Mouse (Mus musculus): ENCODE data around the gene Zmat5. TPM values are rescaled to one million over a fixed set of nuclear protein-coding genes. Genes with fewer than 3 reads are reported as not detected.

The Zmat5 gene
- polyA plus RNA-seq, 1 experiment: 34.0 TPM

GRCm38 (mm10) chr11:4762511-4762910 lies 58.0 kb downstream of the Zmat5 start:
- TF ChIP-seq POLR2A (IDR thresholded peaks at IDR 0.05; ENCODE audit: borderline replicate concordance, low read depth, low read length): no peak
- no peak for TF ChIP-seq CTCF (IDR thresholded peaks at IDR 0.05; ENCODE audit: low read depth, low read length)
- peaks cover 2% of the 10 kb centered on the region; the same call in 1 of the 2 replicates for H3K4me1 ChIP-seq (ENCODE audit: control insufficient read depth, insufficient read depth, low read length)
- no peak overlapping the region for H3K4me3 ChIP-seq (ENCODE audit: insufficient read depth, low read length)
- no peak overlapping the region for H3K27ac ChIP-seq (ENCODE audit: insufficient read depth, low read depth, low read length)

- Histone ChIP-seq H3K4me1 (ENCODE audit: control insufficient read depth, insufficient read depth, low read length) (peaks cover 2% of the 10 kb centered on the region; the same call in 1 of the 2 replicates), H3K27ac (ENCODE audit: insufficient read depth, low read depth, low read length) (no peak overlapping the region), H3K4me3 (ENCODE audit: insufficient read depth, low read length) (no peak overlapping the region)
- no peak for TF ChIP-seq POLR2A (IDR thresholded peaks at IDR 0.05; ENCODE audit: borderline replicate concordance, low read depth, low read length)
- no peak for TF ChIP-seq CTCF (IDR thresholded peaks at IDR 0.05; ENCODE audit: low read depth, low read length)
Observed at GRCm38 (mm10) chr11:4763631-4764030, 59.2 kb downstream of the Zmat5 start.

GRCm38 (mm10) chr11:4764476-4764875 lies 60.0 kb downstream of the Zmat5 start:
- Histone ChIP-seq H3K4me1 (ENCODE audit: control insufficient read depth, insufficient read depth, low read length) (peaks cover 2% of the 10 kb centered on the region; the same call in 1 of the 2 replicates), H3K4me3 (ENCODE audit: insufficient read depth, low read length) (no peak overlapping the region)
- no peak for TF ChIP-seq POLR2A (IDR thresholded peaks at IDR 0.05; ENCODE audit: borderline replicate concordance, low read depth, low read length)
- TF ChIP-seq CTCF (IDR thresholded peaks at IDR 0.05; ENCODE audit: low read depth, low read length): no peak

GRCm38 (mm10) chr11:4768399-4768798 lies 63.9 kb downstream of the Zmat5 start:
- TF ChIP-seq POLR2A (IDR thresholded peaks at IDR 0.05; ENCODE audit: borderline replicate concordance, low read depth, low read length): no peak
- no peak for TF ChIP-seq CTCF (IDR thresholded peaks at IDR 0.05; ENCODE audit: low read depth, low read length)
- H3K27ac ChIP-seq (ENCODE audit: insufficient read depth, low read depth, low read length): no peak overlapping the region
- no peak overlapping the region for H3K4me3 ChIP-seq (ENCODE audit: insufficient read depth, low read length)
- H3K4me1 ChIP-seq (ENCODE audit: control insufficient read depth, insufficient read depth, low read length): no peaks in the 10 kb centered on the region

More at GRCm38 (mm10) chr11:4764476-4764875, 60.0 kb downstream of the Zmat5 start:
- no peak overlapping the region for H3K27ac ChIP-seq (ENCODE audit: insufficient read depth, low read depth, low read length)

- Histone ChIP-seq H3K4me3 (ENCODE audit: insufficient read depth, low read length) (no peak overlapping the region), H3K4me1 (ENCODE audit: control insufficient read depth, insufficient read depth, low read length) (no peaks in the 10 kb centered on the region), H3K27ac (ENCODE audit: insufficient read depth, low read depth, low read length) (no peak overlapping the region)
- TF ChIP-seq CTCF (IDR thresholded peaks at IDR 0.05; ENCODE audit: low read depth, low read length) (no peak), POLR2A (IDR thresholded peaks at IDR 0.05; ENCODE audit: borderline replicate concordance, low read depth, low read length) (no peak)
Observed at GRCm38 (mm10) chr11:4769293-4769692, 64.8 kb downstream of the Zmat5 start.

GRCm38 (mm10) chr11:4769881-4770280 lies 65.4 kb downstream of the Zmat5 start:
- Histone ChIP-seq H3K4me1 (ENCODE audit: control insufficient read depth, insufficient read depth, low read length) (no peaks in the 10 kb centered on the region), H3K4me3 (ENCODE audit: insufficient read depth, low read length) (no peak overlapping the region), H3K27ac (ENCODE audit: insufficient read depth, low read depth, low read length) (no peak overlapping the region)
- TF ChIP-seq CTCF (IDR thresholded peaks at IDR 0.05; ENCODE audit: low read depth, low read length) (no peak), POLR2A (IDR thresholded peaks at IDR 0.05; ENCODE audit: borderline replicate concordance, low read depth, low read length) (no peak)

GRCm38 (mm10) chr11:4771756-4772155 lies 67.3 kb downstream of the Zmat5 start:
- H3K4me1 ChIP-seq (ENCODE audit: control insufficient read depth, insufficient read depth, low read length): no peaks in the 10 kb centered on the region
- H3K4me3 ChIP-seq (ENCODE audit: insufficient read depth, low read length): no peak overlapping the region
- TF ChIP-seq POLR2A (IDR thresholded peaks at IDR 0.05; ENCODE audit: borderline replicate concordance, low read depth, low read length) (no peak), CTCF (IDR thresholded peaks at IDR 0.05; ENCODE audit: low read depth, low read length) (no peak)
- no peak overlapping the region for H3K27ac ChIP-seq (ENCODE audit: insufficient read depth, low read depth, low read length)

GRCm38 (mm10) chr11:4772925-4773324 lies 68.4 kb downstream of the Zmat5 start:
- H3K4me3 ChIP-seq (ENCODE audit: insufficient read depth, low read length): no peak overlapping the region
- TF ChIP-seq POLR2A (IDR thresholded peaks at IDR 0.05; ENCODE audit: borderline replicate concordance, low read depth, low read length) (no peak), CTCF (IDR thresholded peaks at IDR 0.05; ENCODE audit: low read depth, low read length) (peak; percentile 63)
- H3K27ac ChIP-seq (ENCODE audit: insufficient read depth, low read depth, low read length): no peak overlapping the region
- no peaks in the 10 kb centered on the region for H3K4me1 ChIP-seq (ENCODE audit: control insufficient read depth, insufficient read depth, low read length)

GRCm38 (mm10) chr11:4780927-4781326 lies 76.4 kb downstream of the Zmat5 start:
- Histone ChIP-seq H3K4me1 (ENCODE audit: control insufficient read depth, insufficient read depth, low read length) (peaks cover 14% of the 10 kb centered on the region), H3K4me3 (ENCODE audit: insufficient read depth, low read length) (no peak overlapping the region), H3K27ac (ENCODE audit: insufficient read depth, low read depth, low read length) (no peak overlapping the region)
- TF ChIP-seq CTCF (IDR thresholded peaks at IDR 0.05; ENCODE audit: low read depth, low read length) (no peak), POLR2A (IDR thresholded peaks at IDR 0.05; ENCODE audit: borderline replicate concordance, low read depth, low read length) (no peak)

GRCm38 (mm10) chr11:4783116-4783515 lies 78.6 kb downstream of the Zmat5 start:
- TF ChIP-seq CTCF (IDR thresholded peaks at IDR 0.05; ENCODE audit: low read depth, low read length) (no peak), POLR2A (IDR thresholded peaks at IDR 0.05; ENCODE audit: borderline replicate concordance, low read depth, low read length) (no peak)
- Histone ChIP-seq H3K27ac (ENCODE audit: insufficient read depth, low read depth, low read length) (no peak overlapping the region), H3K4me3 (ENCODE audit: insufficient read depth, low read length) (no peak overlapping the region), H3K4me1 (ENCODE audit: control insufficient read depth, insufficient read depth, low read length) (peaks cover 14% of the 10 kb centered on the region)

All from bone marrow macrophage, adult 2 months (primary cell).